Mouse (Mus musculus) left cerebral cortex, adult 9 months (tissue): ENCODE measurements at regions not wholly inside any gene's neighbourhood (a gene's known extent, or its start where the extent isn't known, plus 50 kb on each side); places are given as distances from the start of the nearest gene placed in this dataset.
A peak's percentile ranks its signal among the peaks of the same experiment; 100 is the strongest.

ENCODE experiments used
- DNase-seq, 2 experiments: peaks; one replicate each; pipeline ENCODE4 v3.0.0; 2022; ENCODE audit warnings: low spot score in 2 of 2

DNA sequence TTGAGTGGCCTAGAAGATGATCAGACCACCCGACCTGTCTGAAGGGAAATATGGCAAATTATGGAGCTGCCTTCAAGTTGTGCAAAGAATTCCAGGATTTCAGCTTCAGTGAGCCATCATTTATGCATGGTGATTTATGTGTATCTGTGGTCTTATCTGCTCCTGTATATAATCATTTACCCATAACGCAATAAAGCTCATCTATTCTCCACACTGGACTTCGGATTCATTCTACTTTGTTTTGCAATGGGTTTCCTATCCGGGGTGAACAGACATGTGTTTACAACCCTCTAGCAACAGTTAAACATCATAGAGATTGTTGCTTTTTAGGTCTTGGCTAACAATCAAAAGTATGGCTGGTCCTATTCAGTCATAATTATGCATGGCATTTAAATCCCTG is 145.1 kb downstream of the Pcdh10 start:
- no peak for DNase-seq

DNA sequence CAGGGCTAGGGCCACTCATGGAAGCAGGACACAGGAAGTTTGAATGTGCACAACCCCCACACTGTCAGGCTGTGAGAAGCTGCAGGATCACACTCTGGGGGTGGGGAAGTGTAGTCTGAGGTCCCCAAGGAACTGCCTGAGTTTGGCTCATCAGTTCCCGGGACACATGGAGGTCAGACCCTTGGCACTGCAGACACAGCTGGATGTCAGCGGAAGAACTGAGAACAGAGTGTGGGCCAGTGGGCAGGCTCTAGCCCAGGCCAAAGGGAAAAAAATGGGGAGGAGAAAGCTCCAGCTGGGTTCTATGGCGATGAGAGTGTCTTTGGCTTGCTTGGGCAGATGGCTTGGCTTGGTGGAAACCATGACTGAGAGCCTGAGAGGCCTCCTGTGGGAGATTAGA is 168.9 kb downstream of the Pcdh10 start:
- no peak for DNase-seq

DNA sequence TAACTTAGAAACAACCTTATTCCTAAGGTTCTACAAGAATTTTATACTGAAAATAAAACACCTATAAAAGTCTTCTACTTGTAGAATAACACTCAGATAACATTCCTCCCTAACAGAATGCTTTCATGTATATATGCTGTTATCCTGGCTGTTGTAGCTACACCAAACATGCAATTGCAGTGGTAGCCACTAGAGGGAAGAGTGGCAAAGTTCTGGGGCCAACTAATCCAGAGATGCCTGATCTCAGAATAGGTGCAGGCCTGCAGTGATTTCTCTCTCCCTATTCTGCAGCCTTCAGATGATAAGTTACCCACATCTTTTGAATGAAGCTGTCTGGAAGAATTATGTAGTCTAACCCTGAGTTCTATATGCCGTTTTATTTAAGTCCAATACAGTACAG is 177.5 kb downstream of the Pcdh10 start:
- peak in 1 of 2 experiments; percentile 79 for DNase-seq

DNA sequence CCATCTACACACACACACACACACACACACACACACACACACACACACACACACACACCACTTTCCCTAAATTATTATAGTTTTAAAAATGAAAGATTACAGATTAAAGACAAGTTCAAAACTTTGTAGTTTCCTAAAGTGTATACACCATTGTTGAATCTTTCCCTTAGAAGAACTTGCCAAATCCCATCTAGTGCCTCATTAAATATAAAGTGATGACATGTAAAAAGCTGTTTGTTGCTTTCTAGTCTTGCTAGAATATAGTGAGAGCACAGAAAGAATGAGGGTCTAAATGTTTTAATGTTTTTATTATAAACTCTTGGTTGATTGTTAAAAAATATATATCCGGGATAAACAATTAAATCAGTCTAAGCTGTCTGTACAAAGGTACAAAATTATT is 194.8 kb downstream of the Pcdh10 start:
- no peak for DNase-seq

DNA sequence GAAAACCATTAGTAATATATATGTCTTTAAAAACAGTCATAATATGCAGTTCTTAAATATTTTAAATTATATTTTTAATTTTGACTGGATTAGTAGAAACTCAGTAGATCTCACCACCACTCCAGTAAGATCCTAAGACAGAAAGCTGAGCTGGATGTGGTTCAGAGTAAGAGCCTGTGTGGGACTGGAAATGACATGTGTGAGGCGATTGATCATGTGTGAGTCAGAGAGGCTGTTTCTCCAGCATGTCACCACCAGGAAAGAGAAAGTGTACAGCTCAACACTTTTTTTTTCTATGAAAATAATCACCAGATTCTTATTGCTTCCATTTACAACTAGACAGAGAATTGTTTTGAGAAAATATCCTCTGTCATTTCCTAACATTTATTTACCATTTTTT is 198.8 kb downstream of the Pcdh10 start:
- no peak for DNase-seq

DNA sequence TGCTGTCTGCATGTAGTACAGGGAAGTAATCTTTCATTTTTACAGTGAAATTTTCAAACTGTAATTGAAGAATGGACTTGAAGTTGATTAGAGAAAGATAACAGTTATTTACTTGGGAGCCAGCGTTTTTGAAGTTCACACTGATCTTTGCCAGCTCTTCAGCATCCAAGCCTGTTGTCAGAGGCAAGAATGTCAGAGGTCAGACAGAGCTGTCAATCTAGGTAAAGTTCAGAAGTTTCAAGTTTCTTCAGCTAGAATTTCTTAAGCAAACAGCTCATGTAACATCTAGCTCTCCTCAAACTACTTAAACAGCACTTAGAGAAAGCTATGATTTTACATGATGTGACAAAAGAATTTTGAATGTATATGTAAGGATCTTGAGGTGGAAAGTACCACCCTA is 215.4 kb downstream of the Pcdh10 start:
- no peak for DNase-seq

DNA sequence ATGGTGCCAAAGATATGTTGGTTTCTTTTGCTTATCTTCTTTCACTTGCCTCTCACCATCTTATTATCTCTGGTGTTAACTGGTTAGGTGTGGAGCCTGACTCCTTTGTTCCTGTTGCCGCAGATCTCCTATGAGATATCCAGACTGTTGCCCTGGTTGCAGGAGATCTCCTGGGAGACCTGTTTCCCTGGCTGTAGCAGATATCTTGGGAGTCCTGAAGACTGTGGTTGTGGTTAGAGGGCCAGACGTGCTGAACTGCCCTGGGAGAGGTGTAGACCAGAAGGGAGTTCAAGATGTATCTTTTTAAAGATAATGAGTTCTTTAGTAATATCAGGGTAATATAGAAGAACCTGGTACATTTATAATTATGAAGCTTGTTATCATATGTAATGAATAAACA is 224.1 kb downstream of the Pcdh10 start:
- DNase-seq = no peak

DNA sequence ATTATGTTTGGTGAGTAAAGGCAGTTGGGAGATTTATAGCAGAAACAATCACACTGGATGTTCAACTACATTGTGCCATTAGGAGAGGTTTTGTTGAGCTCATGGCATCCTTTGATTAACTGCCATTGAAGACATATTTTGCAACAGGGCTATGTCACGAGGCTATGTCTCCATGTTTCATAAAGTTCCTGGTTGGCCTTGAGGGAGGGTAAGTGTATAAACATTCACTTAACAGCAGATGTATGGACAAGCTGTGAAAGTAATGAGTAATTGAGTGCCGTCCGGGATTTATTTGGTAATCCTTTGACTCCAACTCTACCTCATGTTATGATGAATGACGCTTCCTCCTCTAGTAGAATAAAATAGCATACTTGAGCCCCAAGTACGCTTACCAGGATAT is 225.0 kb downstream of the Pcdh10 start:
- no peak for DNase-seq

DNA sequence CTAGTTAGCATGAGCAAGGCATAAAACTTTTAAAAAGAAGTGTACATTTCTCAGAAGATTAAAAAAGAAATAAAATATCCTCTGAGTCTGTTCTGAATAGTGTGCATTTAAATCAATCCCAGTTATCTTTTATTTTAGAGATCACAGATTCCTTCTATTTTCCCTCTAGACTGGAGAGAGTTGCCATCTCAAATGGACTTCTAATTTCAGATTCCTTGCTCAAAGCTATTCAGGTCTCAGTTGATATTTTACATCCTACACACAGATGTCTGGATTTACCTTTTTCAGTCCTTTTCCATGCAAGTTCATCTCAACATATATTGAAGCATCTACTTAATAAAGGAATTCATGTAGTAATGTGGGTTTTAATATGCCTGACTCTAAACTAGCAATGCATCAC is 242.5 kb downstream of the Pcdh10 start:
- DNase-seq = no peak

DNA sequence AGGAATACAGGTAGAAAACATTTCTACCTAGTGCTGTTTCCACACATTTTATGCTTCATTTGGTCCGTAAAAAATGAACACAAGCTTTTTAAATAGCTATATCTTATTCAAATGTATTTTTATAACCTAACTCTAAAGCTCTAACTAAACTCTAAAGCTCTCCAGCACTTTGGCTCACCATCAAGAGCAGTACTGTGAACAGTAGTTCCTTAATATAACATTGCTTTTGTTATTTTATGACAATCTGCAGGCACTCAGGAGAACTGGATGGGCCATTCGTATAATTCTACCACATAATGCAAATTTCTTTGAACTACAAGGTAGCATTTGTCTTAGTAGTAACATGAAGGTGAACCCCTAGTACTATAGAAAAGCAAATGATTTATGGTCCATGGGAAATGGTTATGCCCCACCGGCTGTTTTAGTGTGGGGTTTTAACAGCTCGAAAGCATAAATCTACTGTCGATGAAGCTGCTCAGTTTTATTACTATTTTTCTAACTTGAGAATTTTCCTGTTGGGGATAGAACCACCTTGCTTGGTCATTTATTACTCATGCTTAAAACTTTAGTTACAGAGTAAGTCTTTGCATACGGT is 267.8 kb downstream of the Pcdh10 start:
- DNase-seq = no peak

DNA sequence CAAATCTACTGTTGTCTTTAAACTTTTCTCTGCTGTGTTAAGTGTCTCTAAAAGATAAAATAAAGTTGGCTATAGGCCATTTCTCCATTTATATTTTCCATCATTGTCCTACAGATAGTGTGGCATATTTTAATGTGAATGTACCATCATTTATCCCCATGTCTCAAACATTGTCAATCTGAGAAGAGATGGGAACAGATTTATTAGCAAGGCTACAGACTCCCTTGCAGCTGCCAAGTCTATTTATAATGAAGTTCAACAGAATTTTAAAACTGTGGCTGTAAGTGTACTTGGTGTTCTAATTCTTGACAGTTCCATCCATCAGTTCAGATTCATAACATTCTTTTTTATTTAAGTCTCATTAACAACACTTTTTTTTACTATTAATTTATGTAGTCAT is 271.2 kb downstream of the Pcdh10 start:
- DNase-seq = no peak

DNA sequence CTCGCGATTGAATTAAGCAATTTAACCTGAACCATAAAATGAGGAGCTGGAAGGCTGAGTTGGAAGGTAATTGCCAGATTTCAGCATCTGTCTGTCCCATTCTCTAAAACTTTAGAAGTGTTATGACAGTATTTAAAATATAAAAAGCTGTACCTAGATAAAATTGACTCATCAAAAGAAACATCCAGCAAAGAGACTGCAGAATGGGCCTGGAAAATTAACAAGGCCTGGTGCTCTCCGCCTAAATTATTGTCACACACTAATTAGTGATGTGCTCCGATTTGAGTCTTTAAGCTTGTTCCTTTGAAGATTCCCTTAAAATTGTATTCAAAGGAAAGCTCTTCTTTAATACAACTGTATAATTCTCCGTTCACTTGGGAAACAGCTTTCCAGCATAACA is 278.8 kb downstream of the Pcdh10 start:
- DNase-seq = no peak

DNA sequence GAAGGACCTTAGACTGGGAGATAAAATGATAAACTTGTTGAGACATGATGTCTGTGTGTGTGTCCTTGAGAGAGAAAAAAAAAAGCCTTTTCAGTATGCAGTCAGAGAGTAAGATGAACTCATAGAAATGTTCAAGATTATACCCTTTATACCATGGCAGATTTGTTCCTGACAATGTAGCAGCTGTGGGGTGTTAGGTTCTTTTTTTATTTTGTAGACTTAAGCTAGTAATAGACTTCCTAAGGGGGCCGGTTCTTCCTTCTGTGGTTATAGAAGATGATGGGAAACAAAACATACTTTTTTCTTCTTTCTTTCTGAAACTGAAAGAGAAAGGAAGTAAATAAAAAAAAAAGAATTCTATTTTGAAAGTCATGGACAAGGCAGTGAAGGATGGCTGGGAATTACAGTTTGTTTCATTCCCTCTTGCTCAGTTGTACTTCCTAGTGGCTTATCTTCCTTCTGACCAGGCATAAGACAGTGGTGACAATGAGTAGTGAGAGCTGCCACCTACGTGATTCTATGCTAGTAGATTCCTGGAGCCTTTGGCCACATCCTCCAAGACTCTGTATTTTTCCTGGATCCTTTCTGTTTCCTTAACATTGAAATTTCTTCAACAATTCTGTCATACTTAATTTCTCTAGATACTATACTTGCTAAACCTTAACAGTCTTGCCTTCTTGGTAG is 280.0 kb downstream of the Pcdh10 start:
- no peak for DNase-seq

DNA sequence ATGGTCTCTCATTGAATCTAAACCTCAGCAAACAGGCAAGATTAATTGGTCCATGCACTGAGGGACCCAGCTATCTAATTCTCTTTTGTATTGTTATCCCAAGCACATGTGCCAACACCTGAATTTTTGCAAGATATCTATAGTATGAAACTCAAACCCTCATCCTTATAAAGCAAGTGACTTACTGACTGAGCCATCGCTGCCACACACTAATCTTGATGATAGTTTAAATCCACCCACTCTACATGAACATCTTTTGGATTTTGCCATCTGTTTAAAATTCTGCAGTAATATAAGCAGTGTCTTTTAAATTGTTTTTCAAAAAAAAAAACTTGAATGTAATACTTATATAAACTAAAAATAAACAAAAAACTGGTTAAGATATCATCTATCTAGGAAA is 280.9 kb downstream of the Pcdh10 start:
- no peak for DNase-seq

DNA sequence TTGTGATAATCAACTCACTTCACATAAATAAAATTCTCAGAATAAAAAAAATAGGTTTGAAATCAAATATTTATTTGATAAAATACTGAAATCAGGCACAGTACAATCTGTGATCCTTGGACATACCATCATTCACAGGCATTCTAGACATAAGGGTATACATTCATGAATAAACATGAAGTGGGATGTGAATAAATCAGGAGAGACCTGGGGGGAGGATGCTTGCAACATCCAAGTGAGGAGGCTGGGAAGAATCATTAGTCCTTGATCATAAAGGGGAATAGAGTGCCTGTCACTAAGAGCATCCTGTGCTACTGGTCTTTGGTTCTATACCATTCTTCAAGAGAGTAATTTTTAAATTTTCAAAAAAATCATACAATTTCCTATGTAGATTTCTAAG is 292.2 kb downstream of the Pcdh10 start:
- DNase-seq = no peak

DNA sequence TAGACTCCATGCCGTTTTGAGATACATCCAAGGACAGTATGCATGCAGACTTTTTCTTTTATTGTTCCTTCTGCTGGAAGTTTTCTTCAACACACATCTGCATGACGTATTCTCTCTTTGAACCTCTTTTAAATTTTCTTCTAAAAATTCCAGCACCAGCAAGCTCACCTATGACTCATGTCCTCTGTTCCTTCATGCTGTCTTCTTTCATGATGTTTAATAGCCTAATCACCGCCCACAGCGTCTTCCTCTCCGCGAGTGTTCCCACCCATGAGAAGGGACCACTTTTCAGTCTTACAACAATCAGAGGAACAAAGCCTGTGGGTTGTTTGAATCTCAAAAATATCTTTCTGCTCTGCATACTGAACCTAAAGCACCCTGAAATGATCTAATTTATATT is 299.5 kb downstream of the Pcdh10 start:
- peak in 1 of 2 experiments; percentile 56 for DNase-seq

DNA sequence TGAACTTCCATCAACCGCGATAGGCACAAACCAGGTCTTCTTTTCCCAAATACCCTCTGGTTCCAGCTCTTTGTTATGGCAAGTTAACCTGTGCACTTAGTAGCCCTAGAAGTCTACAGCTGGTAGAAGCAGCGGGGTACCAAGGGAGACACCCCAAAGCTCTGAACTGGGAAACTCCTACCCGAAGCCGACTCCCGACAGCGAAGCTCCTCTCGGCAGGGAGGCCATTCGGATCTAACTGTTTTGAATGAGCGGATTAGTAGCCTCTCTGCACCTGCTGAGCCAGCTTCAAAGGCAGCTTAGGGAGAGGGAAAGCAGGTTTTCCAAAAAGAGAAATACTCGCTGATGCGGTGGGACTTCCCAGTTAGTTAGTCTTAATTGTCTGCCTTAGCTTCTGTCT is 303.2 kb downstream of the Pcdh10 start:
- DNase-seq = no peak

DNA sequence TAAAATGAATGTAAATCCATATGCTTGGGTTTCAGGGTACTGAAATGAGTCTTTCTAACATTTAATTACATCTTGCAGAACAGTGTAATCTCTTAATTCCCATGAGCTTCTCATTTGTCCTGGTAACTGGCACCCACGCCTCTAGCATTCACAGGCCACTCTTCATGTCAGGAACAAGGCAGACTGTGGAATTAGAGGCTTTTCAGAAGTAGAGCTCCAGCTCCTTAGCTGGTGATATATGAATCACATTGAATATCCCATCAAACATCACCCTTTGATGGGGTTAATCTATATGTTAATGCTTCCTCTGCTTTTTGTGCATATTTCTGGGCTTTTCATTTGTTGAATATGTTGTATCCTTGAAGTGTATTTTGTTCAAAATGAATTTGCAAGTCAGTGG is 329.7 kb downstream of the Pcdh10 start:
- no peak for DNase-seq
